Mouse (Mus musculus): ENCODE measurements at regions not wholly inside any gene's neighbourhood (a gene's known extent, or its start where the extent isn't known, plus 50 kb on each side); places are given as distances from the start of the nearest gene placed in this dataset.

DNA sequence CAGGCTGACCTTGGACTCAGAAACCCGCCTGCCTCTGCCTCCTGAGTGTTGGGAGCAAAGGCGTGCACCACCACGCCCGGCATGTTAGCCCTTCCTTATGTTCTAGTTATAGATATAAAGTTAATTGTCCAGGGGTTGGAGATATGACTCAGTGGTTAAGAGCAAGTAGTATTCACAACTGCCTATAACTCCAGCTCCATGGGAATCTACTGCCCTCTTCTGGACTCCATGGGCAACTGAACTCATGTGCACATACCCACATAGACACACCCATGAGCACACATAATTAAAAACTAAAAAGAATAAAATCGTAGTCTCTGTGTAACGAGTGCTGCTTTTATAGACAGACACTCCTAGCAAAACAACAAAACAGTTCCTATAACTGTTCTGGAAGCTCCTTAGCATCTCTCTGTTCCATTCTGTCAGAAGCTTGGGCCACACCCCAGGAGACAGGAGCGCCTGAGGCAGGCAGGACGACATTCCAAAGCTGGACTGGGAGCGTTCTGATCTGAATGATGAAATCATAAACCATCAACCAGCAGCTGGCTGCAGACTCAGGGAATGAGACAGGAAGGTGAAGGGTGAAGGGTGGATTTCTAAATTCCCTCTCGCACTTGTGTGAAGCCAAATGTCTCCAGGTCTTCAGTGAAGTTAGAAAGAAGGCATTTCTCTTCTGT is 80.6 kb upstream of the Zfp217 start:
- no peak for TF ChIP-seq CTCF (IDR thresholded peaks at IDR 0.05; ENCODE audit: control insufficient read depth, insufficient read depth, insufficient read length)
- no peak for TF ChIP-seq MAX (IDR thresholded peaks at IDR 0.05)
- TF ChIP-seq USF1 (IDR thresholded peaks at IDR 0.05; ENCODE audit: low read depth): no peak
